Comparison of ENCODE assay signal across 10 mouse cellular contexts in the genomic region with DNA sequence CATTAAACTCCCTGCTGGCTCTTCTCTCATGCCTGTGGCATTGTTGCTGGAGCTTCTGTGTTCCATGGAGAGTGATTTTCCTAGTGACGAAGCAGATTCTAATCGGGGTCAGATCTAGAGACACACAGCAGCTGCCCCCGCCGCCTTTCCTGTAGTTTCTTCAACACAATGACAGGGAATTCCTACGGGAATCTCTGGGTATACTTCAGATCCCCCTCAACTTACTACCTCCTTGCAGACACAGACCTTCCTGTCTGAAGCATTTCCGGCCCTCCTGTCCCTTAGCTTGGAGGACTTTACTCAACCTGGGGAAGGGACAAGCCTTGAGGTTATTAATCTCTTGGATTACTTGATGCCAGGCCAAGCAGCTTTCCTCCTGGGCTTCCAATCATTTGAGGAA.
A peak's percentile ranks its signal among the peaks of the same experiment; 100 is the strongest.
DNase-seq lines count a peak whose midpoint lies in the region; ATAC-seq lines count a peak whose summit lies in the region.
"Had no signal": no experiment of that assay in that cellular context is flagged by ENCODE, and none has a peak within 500 bp of the region (broad histone marks: within the 10 kb centered on the region; RNA-seq: fewer than 3 reads in every experiment).

No protein-coding gene starts in this region.

- H3K36me3 ChIP-seq in limb, embryonic 12.5 days = no peaks in the 10 kb centered on the region
- H3K36me3 ChIP-seq in midbrain, embryonic 13.5 days = no peaks in the 10 kb centered on the region

- peaks cover 5% of the 10 kb centered on the region; the same call in 1 of the 2 replicates for H3K4me1 ChIP-seq in limb, embryonic 12.5 days (replicated peaks)
- 0 out of 2 replicates have a peak, but pooled peaks cover 8% of the 10 kb centered on the region for H3K4me1 ChIP-seq in midbrain, embryonic 13.5 days (replicated peaks)

- no peaks in the 10 kb centered on the region for H3K27me3 ChIP-seq in limb, embryonic 12.5 days
- H3K27me3 ChIP-seq in midbrain, embryonic 13.5 days = no peaks in the 10 kb centered on the region

- no peak overlapping the region for H3K9ac ChIP-seq in limb, embryonic 12.5 days (replicated peaks)
- no peak overlapping the region for H3K9ac ChIP-seq in midbrain, embryonic 13.5 days (replicated peaks)

- no peak overlapping the region for H3K4me2 ChIP-seq in limb, embryonic 12.5 days
- no peak overlapping the region for H3K4me2 ChIP-seq in midbrain, embryonic 13.5 days (replicated peaks)

- 77% methylated on average over 6 of the region's 6 CpGs for WGBS in limb, embryonic 12.5 days
- WGBS in midbrain, embryonic 13.5 days = 69% methylated on average over 6 of the region's 6 CpGs

- peak; percentile 59 for DNase-seq in adrenal gland, adult 2 months
- DNase-seq in adrenal gland, postnatal 10 days = no peak
- DNase-seq in adrenal gland, postnatal 36 days = peak; percentile 27 to 47
- DNase-seq in heart, postnatal 4 days = peak; percentile 28
- no peak for DNase-seq in ovary, postnatal 36 days (ENCODE audit: low spot score)
- DNase-seq: cerebellum, postnatal 25 days; thymus, postnatal 25 days had no signal

- no peak overlapping the region for H3K4me3 ChIP-seq in limb, embryonic 12.5 days (replicated peaks)
- H3K4me3 ChIP-seq in midbrain, embryonic 13.5 days (replicated peaks) = no peak overlapping the region

- no peak for ATAC-seq in limb, embryonic 12.5 days (ENCODE audit: insufficient number of reproducible peaks, insufficient read depth, low FRiP score, low TSS enrichment, low read depth)
- no peak for ATAC-seq in activated CD4-positive, CD25-positive, alpha-beta regulatory T cell, adult 4 months
- ATAC-seq in midbrain, embryonic 13.5 days = no peak

- H3K9me3 ChIP-seq in limb, embryonic 12.5 days = no peaks in the 10 kb centered on the region
- no peaks in the 10 kb centered on the region for H3K9me3 ChIP-seq in midbrain, embryonic 13.5 days

- H3K27ac ChIP-seq in limb, embryonic 12.5 days = 0 out of 2 replicates have a peak overlapping the region, but pooled peaks have one; percentile 18
- no peak overlapping the region for H3K27ac ChIP-seq in midbrain, embryonic 13.5 days

Comparison
In these comparisons a context has a peak if more than half of its experiments do, and no peak if none do; other contexts are left out.
1. DNase-seq: peak in adrenal gland, adult 2 months (single experiment), adrenal gland, postnatal 36 days (2 of 2) and heart, postnatal 4 days (single experiment); none in adrenal gland, postnatal 10 days (single experiment) and ovary, postnatal 36 days (single experiment).